Mouse (Mus musculus): Measurements from ENCODE around the gene Pirt.

DNA sequence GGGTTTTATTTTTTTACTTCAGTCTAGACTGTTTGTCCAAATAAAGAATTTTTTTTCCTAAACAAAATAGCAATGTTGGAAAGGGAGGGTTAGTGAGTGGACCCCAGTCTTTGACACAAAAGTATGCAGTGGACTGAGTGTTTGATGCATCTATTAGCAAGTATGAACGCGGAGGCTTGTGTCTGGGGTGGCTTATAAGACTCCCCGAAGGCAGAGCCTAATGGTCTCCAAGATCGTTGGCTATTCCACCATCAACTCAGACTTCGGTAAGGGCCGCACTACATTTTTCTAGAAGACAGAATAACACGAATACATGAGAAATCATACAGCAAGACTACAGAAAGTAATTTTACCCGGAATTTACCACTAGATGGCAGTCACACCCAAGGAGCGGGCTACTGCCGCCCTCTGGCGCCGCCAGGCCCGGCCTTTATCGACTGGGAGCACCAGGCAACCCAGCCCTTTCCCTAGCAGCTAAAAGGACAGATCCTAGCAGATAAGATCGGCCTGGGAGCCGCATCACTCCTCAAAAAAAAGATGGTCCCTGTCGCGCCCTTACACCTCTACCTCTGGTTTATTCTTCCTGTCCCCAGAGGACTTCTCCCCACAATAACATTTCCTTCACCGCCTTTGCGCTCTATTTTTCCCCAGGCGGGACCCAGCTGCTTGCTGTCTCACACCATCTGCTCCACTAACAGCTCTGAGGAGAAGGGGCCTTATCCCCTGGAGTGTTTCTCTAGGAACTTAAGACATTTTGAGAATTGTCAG is 6.0 kb upstream of the Pirt start:
- TF ChIP-seq CTCF (IDR thresholded peaks at IDR 0.05; ENCODE audit: insufficient read depth, low read depth, low read length) (peak; percentile 86), POLR2A (IDR thresholded peaks at IDR 0.05; ENCODE audit: insufficient read depth, low read depth, low read length) (no peak)
